Mouse (Mus musculus): ENCODE measurements at regions not wholly inside any gene's neighbourhood (a gene's known extent, or its start where the extent isn't known, plus 50 kb on each side); places are given as distances from the start of the nearest gene placed in this dataset.
A peak's percentile ranks its signal among the peaks of the same experiment; 100 is the strongest.

DNA sequence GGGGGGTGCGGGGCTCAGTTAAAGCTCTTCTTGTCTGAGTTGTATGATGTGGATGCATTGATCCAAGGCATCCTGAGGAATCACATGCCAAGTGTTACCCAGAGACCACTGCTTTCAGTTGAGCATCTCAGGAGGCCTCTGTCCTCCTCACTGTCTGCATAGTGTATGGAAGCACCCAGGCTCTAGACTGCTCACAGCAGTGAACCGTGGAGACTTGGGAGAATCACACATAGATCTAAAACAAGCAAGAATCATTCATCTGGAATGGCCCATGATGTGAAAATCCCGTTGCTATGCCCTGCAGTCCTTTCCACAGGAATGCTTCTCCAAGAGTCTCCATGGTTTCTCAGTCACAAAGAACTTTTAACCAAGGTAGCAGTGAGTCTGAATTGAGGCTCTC is 170.0 kb upstream of the Nr5a2 start:
- Histone ChIP-seq H3K27me3 (replicated peaks; ENCODE audit: control insufficient read depth, insufficient read depth, low read length) (no peaks in the 10 kb centered on the region), H3K4me1 (replicated peaks; ENCODE audit: control insufficient read depth, insufficient read depth, low read length) (no peaks in the 10 kb centered on the region), H3K36me3 (ENCODE audit: control insufficient read depth, insufficient read depth) (no peaks in the 10 kb centered on the region), H3K4me2 (replicated peaks; ENCODE audit: low read depth) (no peak overlapping the region), H3K9ac (ENCODE audit: low read depth, low read length) (no peak overlapping the region), H3K27ac (ENCODE audit: low read depth, low read length) (no peak overlapping the region), H3K9me3 (ENCODE audit: control insufficient read depth) (no peaks in the 10 kb centered on the region), H3K4me3 (ENCODE audit: low read depth, low read length) (no peak overlapping the region)
- 70% methylated on average over 3 of the region's 3 CpGs for WGBS
- no peak for ATAC-seq
- TF ChIP-seq CTCF (IDR thresholded peaks at IDR 0.05; ENCODE audit: low read depth), result no peak

DNA sequence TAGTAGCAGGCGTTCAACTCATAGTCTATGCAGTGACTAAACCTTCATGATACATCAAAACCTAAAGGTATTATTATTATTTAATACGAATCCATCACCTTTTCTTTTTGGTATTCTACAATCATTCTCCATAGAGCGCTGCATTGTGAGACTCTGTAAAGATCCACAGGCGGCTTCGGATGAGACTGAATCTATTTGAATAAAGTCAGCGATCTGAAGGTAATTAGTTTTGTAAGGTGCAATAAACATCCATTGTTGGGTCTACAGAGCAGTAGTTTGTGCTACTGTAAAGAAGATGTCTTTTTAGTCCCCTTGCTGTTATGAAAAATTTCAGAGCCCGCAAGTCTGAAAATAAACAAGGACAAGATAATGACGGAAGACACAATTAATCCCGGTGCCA is 168.9 kb upstream of the Nr5a2 start:
- Histone ChIP-seq H3K36me3 (ENCODE audit: control insufficient read depth, insufficient read depth) (no peaks in the 10 kb centered on the region), H3K4me3 (ENCODE audit: low read depth, low read length) (no peak overlapping the region), H3K9me3 (ENCODE audit: control insufficient read depth) (no peaks in the 10 kb centered on the region), H3K9ac (ENCODE audit: low read depth, low read length) (no peak overlapping the region), H3K27ac (ENCODE audit: low read depth, low read length) (no peak overlapping the region), H3K4me2 (replicated peaks; ENCODE audit: low read depth) (no peak overlapping the region), H3K4me1 (replicated peaks; ENCODE audit: control insufficient read depth, insufficient read depth, low read length) (no peaks in the 10 kb centered on the region), H3K27me3 (replicated peaks; ENCODE audit: control insufficient read depth, insufficient read depth, low read length) (no peaks in the 10 kb centered on the region)
- no peak for ATAC-seq
- 85% methylated on average over 9 of the region's 9 CpGs for WGBS
- TF ChIP-seq CTCF (IDR thresholded peaks at IDR 0.05; ENCODE audit: low read depth), result no peak

DNA sequence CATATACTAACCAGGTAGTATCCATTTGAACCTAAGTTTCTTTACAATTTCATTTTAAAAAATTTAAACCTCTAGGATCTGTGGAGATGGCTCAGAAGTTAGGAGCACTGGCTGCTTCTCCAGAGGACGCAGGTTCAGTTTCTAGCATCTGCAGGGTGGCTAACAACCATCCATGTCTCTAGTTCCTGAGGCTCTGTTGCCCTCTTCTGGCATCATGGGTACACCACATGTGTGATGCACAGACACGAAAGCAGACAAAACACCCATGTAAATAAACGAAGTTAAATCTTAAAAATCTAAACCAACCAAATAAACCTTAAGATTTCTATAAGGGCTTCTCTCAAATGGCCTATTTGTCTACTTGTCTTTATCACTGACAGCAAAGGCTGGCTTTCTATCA is 157.6 kb upstream of the Nr5a2 start:
- H3K36me3 ChIP-seq (ENCODE audit: control insufficient read depth, insufficient read depth), result no peaks in the 10 kb centered on the region
- no peak overlapping the region for H3K4me3 ChIP-seq (ENCODE audit: low read depth, low read length)
- no peaks in the 10 kb centered on the region for H3K27me3 ChIP-seq (replicated peaks; ENCODE audit: control insufficient read depth, insufficient read depth, low read length)
- H3K4me2 ChIP-seq (replicated peaks; ENCODE audit: low read depth), result no peak overlapping the region
- H3K27ac ChIP-seq (ENCODE audit: low read depth, low read length), result no peak overlapping the region
- no peaks in the 10 kb centered on the region for H3K4me1 ChIP-seq (replicated peaks; ENCODE audit: control insufficient read depth, insufficient read depth, low read length)
- no peaks in the 10 kb centered on the region for H3K9me3 ChIP-seq (ENCODE audit: control insufficient read depth)
- H3K9ac ChIP-seq (ENCODE audit: low read depth, low read length), result no peak overlapping the region
- 85% methylated on average over 3 of the region's 3 CpGs for WGBS
- no peak for ATAC-seq
- TF ChIP-seq CTCF (IDR thresholded peaks at IDR 0.05; ENCODE audit: low read depth), result peak; percentile 67

DNA sequence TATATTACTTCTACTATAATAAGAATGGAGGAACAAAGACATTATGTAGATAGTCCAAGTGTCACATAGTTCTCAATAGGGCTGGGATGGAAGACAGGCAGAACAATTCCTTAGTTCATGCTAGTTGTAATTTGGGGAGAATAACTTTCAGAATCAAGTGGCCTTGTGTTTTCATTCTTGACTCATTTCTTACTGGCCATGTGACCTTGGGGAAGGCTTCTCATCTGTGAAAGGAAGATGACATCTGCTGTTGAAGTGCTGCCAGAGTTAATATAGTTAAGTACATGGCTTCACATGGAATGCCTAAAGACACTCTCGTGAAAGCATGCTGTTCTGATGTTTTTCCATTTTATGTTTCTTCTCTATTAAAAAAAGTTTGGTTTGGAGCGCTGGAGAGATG is 146.2 kb upstream of the Nr5a2 start:
- H3K4me1 ChIP-seq (replicated peaks; ENCODE audit: control insufficient read depth, insufficient read depth, low read length), result no peaks in the 10 kb centered on the region
- no peak; the same call in 1 of the 2 replicates for TF ChIP-seq CTCF (IDR thresholded peaks at IDR 0.05; ENCODE audit: low read depth)
- no peak overlapping the region for H3K4me2 ChIP-seq (replicated peaks; ENCODE audit: low read depth)
- H3K27ac ChIP-seq (ENCODE audit: low read depth, low read length), result no peak overlapping the region
- no peaks in the 10 kb centered on the region for H3K36me3 ChIP-seq (ENCODE audit: control insufficient read depth, insufficient read depth)
- H3K9ac ChIP-seq (ENCODE audit: low read depth, low read length), result no peak overlapping the region
- no peaks in the 10 kb centered on the region for H3K9me3 ChIP-seq (ENCODE audit: control insufficient read depth)
- WGBS, result 86% methylated on average over 2 of the region's 2 CpGs
- H3K27me3 ChIP-seq (replicated peaks; ENCODE audit: control insufficient read depth, insufficient read depth, low read length), result no peaks in the 10 kb centered on the region
- no peak for ATAC-seq
- no peak overlapping the region for H3K4me3 ChIP-seq (ENCODE audit: low read depth, low read length)

DNA sequence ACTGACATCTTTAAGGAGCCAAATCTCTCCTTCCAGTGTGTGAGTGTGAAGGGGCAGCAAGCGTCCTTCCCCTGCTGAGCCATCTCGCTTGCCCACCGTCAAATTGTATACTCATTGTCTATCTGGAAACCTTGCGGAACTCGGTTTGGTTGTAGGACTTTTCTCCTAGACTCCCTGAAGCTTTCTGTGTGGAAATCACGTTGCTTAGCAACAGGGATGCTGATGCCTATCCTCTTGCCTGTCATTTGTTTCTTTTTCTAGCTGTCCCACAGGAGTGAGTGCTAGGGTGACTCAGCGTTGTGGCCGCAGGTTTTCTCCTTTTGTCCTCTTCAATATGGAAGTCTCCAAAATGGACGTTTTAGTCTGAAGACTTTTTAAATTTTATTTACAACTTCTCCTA is 131.5 kb upstream of the Nr5a2 start:
- no peak for TF ChIP-seq CTCF (IDR thresholded peaks at IDR 0.05; ENCODE audit: low read depth)
- Histone ChIP-seq H3K4me2 (replicated peaks; ENCODE audit: low read depth) (no peak overlapping the region), H3K27me3 (replicated peaks; ENCODE audit: control insufficient read depth, insufficient read depth, low read length) (no peaks in the 10 kb centered on the region), H3K9me3 (ENCODE audit: control insufficient read depth) (no peaks in the 10 kb centered on the region), H3K4me3 (ENCODE audit: low read depth, low read length) (no peak overlapping the region), H3K4me1 (replicated peaks; ENCODE audit: control insufficient read depth, insufficient read depth, low read length) (no peaks in the 10 kb centered on the region; the same call in 1 of the 2 replicates), H3K36me3 (ENCODE audit: control insufficient read depth, insufficient read depth) (no peaks in the 10 kb centered on the region), H3K9ac (ENCODE audit: low read depth, low read length) (no peak overlapping the region), H3K27ac (ENCODE audit: low read depth, low read length) (no peak overlapping the region)
- no peak for ATAC-seq
- WGBS, result 34% methylated on average over 9 of the region's 9 CpGs

DNA sequence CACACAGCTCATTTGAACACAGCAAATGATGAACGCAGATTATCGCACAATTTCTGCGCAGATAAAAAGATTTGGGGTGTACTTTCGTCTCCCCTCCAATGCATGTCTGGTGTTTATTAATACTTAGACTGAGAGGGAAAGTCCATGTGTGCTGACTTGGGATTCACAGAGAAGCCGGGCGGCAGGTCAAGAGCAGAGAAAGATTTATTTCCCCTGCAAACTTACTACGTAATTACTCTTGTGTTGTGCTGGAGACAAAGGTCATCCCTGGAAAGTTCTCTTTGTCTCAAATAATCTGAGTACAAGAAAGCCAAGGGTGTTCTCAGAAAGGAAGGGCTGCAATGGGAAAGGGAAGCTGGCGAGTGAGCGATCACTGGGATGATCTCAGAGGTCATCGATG is 127.9 kb upstream of the Nr5a2 start:
- peak overlapping the region; percentile 35; the same call in 1 of the 2 replicates for H3K4me2 ChIP-seq (replicated peaks; ENCODE audit: low read depth)
- no peaks in the 10 kb centered on the region for H3K36me3 ChIP-seq (ENCODE audit: control insufficient read depth, insufficient read depth)
- H3K4me1 ChIP-seq (replicated peaks; ENCODE audit: control insufficient read depth, insufficient read depth, low read length), result no peaks in the 10 kb centered on the region; the same call in 1 of the 2 replicates
- H3K27ac ChIP-seq (ENCODE audit: low read depth, low read length), result no peak overlapping the region
- no peaks in the 10 kb centered on the region for H3K9me3 ChIP-seq (ENCODE audit: control insufficient read depth)
- H3K4me3 ChIP-seq (ENCODE audit: low read depth, low read length), result no peak overlapping the region
- 37% methylated on average over 10 of the region's 10 CpGs for WGBS
- no peak for TF ChIP-seq CTCF (IDR thresholded peaks at IDR 0.05; ENCODE audit: low read depth)
- no peak overlapping the region for H3K9ac ChIP-seq (ENCODE audit: low read depth, low read length)
- H3K27me3 ChIP-seq (replicated peaks; ENCODE audit: control insufficient read depth, insufficient read depth, low read length), result no peaks in the 10 kb centered on the region
- no peak for ATAC-seq

DNA sequence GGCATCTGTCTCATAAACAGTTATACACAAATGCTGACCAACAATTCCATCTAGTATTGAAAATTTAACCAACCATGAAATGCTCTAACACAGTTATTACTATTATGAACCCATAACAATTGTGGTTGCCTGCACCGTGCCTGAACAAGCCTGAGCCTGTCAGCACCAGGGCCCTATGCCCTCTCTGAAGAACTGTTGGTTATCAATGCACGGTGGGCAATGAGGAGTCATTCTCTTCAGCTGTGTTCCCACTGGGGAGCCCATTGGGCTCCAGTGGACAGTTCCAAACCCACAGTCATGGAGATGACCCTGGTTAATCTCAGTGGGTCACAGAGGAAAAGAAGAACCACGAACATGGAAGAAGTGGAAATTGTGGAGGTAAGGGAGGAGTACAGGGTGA is 126.5 kb upstream of the Nr5a2 start:
- Histone ChIP-seq H3K36me3 (ENCODE audit: control insufficient read depth, insufficient read depth) (no peaks in the 10 kb centered on the region), H3K9ac (ENCODE audit: low read depth, low read length) (no peak overlapping the region), H3K27ac (ENCODE audit: low read depth, low read length) (no peak overlapping the region), H3K9me3 (ENCODE audit: control insufficient read depth) (no peaks in the 10 kb centered on the region), H3K4me2 (replicated peaks; ENCODE audit: low read depth) (no peak overlapping the region), H3K4me3 (ENCODE audit: low read depth, low read length) (no peak overlapping the region), H3K4me1 (replicated peaks; ENCODE audit: control insufficient read depth, insufficient read depth, low read length) (no peaks in the 10 kb centered on the region; the same call in 1 of the 2 replicates), H3K27me3 (replicated peaks; ENCODE audit: control insufficient read depth, insufficient read depth, low read length) (no peaks in the 10 kb centered on the region)
- no peak for TF ChIP-seq CTCF (IDR thresholded peaks at IDR 0.05; ENCODE audit: low read depth)
- no peak for ATAC-seq
- WGBS, result 87% methylated on average over 3 of the region's 3 CpGs
